Mouse (Mus musculus): ENCODE results near the gene Cd177. TPM values are rescaled to one million over a fixed set of nuclear protein-coding genes. Genes with fewer than 3 reads are reported as not detected.
"Not testable (repeated sequence)": the region's sequence is repeated elsewhere in the genome, so short reads cannot be mapped to it uniquely, and the experiment has no call there.

The Cd177 gene
- not detected for total RNA-seq (2021)
- long read RNA-seq, experiment 1: 0 reads
- long read RNA-seq, experiment 2: 0 reads

- intact Hi-C loops (cut with DNase I): no loop called here
- DNase-seq (ENCODE audit: low spot score in 2 of 2): no peak
Measured at GRCm38 (mm10) chr7:24760211-24760610, at the start of gene Cd177. Gene Cd177 (minus strand): TSS chr7:24760311.

GRCm38 (mm10) chr7:24809041-24809440, 48.9 kb upstream of the Cd177 start:
- intact Hi-C loops (cut with DNase I): no loop called here

GRCm38 (mm10) chr7:24804826-24805225, 44.7 kb upstream of the Cd177 start:
- intact Hi-C loops (cut with DNase I): no loop called here
- DNase-seq (ENCODE audit: low spot score in 2 of 2): no peak

More at GRCm38 (mm10) chr7:24809041-24809440, 48.9 kb upstream of the Cd177 start:
- no peak for DNase-seq (ENCODE audit: low spot score in 2 of 2)

- intact Hi-C loops (cut with DNase I): no loop called here
- DNase-seq (ENCODE audit: low spot score in 2 of 2): no peak
Measured at GRCm38 (mm10) chr7:24802149-24802767, 42.1 kb upstream of the Cd177 start.

GRCm38 (mm10) chr7:24797918-24798317, 37.8 kb upstream of the Cd177 start:
- DNase-seq (ENCODE audit: low spot score in 2 of 2): no peak
- intact Hi-C loops (cut with DNase I): no loop called here

GRCm38 (mm10) chr7:24776918-24777317, 16.8 kb upstream of the Cd177 start, which contains the start of gene Ceacam10:
Gene Ceacam10 (plus strand): TSS chr7:24777206.
- DNase-seq (ENCODE audit: low spot score in 2 of 2); intact Hi-C loops (cut with DNase I): not testable (repeated sequence)

- DNase-seq (ENCODE audit: low spot score in 2 of 2): no peak
- intact Hi-C loops (cut with DNase I): no loop called here
Measured at GRCm38 (mm10) chr7:24776145-24776544, 16.0 kb upstream of the Cd177 start.

GRCm38 (mm10) chr7:24773942-24774535, 13.9 kb upstream of the Cd177 start:
- no peak for DNase-seq (ENCODE audit: low spot score in 2 of 2)
- intact Hi-C loops (cut with DNase I): no loop called here

GRCm38 (mm10) chr7:24771361-24771760, 11.2 kb upstream of the Cd177 start:
- DNase-seq (ENCODE audit: low spot score in 2 of 2): no peak
- intact Hi-C loops (cut with DNase I): no loop called here

GRCm38 (mm10) chr7:24762574-24762973, 2.5 kb upstream of the Cd177 start:
- intact Hi-C loops (cut with DNase I): no loop called here
- no peak for DNase-seq (ENCODE audit: low spot score in 2 of 2)

GRCm38 (mm10) chr7:24761161-24761560, 1.1 kb upstream of the Cd177 start:
- DNase-seq (ENCODE audit: low spot score in 2 of 2): no peak
- intact Hi-C loops (cut with DNase I): no loop called here

- intact Hi-C loops (cut with DNase I): no loop called here
- no peak for DNase-seq (ENCODE audit: low spot score in 2 of 2)
Measured at GRCm38 (mm10) chr7:24758520-24758919, 1.6 kb downstream of the Cd177 start.

GRCm38 (mm10) chr7:24753476-24753875, 6.6 kb downstream of the Cd177 start:
- intact Hi-C loops (cut with DNase I): no loop called here
- DNase-seq (ENCODE audit: low spot score in 2 of 2): no peak

GRCm38 (mm10) chr7:24751610-24752009, 8.5 kb downstream of the Cd177 start:
- no peak for DNase-seq (ENCODE audit: low spot score in 2 of 2)
- intact Hi-C loops (cut with DNase I): no loop called here

GRCm38 (mm10) chr7:24750695-24751094, 9.4 kb downstream of the Cd177 start:
- DNase-seq (ENCODE audit: low spot score in 2 of 2): no peak
- intact Hi-C loops (cut with DNase I): no loop called here

GRCm38 (mm10) chr7:24735970-24736670, 24.0 kb downstream of the Cd177 start:
- DNase-seq (ENCODE audit: low spot score in 2 of 2): no peak
- intact Hi-C loops (cut with DNase I): loop anchor here (10.0 kb wide), 1 partner anchor 61 kb away; the partner anchor contains the start of gene Tex101

- intact Hi-C loops (cut with DNase I): not testable (repeated sequence)
Measured at GRCm38 (mm10) chr7:24726808-24727207, 33.3 kb downstream of the Cd177 start, which contains the start of gene Gm4763. Gene Gm4763 (minus strand): TSS chr7:24726908.

GRCm38 (mm10) chr7:24715039-24715438, 45.1 kb downstream of the Cd177 start:
- no peak for DNase-seq (ENCODE audit: low spot score in 2 of 2)
- intact Hi-C loops (cut with DNase I): no loop called here

More at GRCm38 (mm10) chr7:24726808-24727207, 33.3 kb downstream of the Cd177 start, which contains the start of gene Gm4763:
- not testable (repeated sequence) for DNase-seq (ENCODE audit: low spot score in 2 of 2)

GRCm38 (mm10) chr7:24708832-24709292, 51.2 kb downstream of the Cd177 start, which contains the start of gene BC049730:
Gene BC049730 (plus strand): TSS chr7:24709242.
- intact Hi-C loops (cut with DNase I): no loop called here
- no peak for DNase-seq (ENCODE audit: low spot score in 2 of 2)

- intact Hi-C loops (cut with DNase I); DNase-seq (ENCODE audit: low spot score in 2 of 2): not testable (repeated sequence)
Measured at GRCm38 (mm10) chr7:24702841-24703240, 57.3 kb downstream of the Cd177 start.
